Mouse (Mus musculus): ENCODE data around the gene Cntn3. TPM values are rescaled to one million over a fixed set of nuclear protein-coding genes. Genes with fewer than 3 reads are reported as not detected.
"Not testable (repeated sequence)": the region's sequence is repeated elsewhere in the genome, so short reads cannot be mapped to it uniquely, and the experiment has no call there.

Cntn3 gene
- under 1 TPM in 1 of 2 experiments, not detected in 1; 0.05 TPM for total RNA-seq (2021)
- long read RNA-seq, experiment 1, result 0 reads
- long read RNA-seq, experiment 2, result 0 reads

DNA sequence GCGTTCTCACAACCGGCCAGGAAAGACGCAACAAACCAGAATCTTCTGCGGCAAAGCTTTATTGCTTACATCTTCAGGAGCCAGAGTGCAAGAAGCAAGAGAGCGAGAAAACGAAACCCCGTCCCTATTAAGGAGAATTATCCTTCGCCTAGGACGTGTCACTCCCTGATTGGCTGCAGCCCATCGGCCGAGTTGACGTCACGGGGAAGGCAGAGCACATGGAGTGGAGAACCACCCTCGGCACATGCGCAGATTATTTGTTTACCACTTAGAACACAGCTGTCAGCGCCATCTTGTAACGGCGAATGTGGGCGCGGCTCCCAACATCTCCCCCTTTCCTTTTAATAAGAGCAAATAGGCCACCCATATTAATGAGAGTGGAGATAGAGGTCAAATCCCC lies at the start of gene Cntn3:
Cntn3 (minus strand) TSS at position 101 of the 400 bp plus-strand sequence.
- DNase-seq; intact Hi-C loops (cut with DNase I): not testable (repeated sequence)

DNA sequence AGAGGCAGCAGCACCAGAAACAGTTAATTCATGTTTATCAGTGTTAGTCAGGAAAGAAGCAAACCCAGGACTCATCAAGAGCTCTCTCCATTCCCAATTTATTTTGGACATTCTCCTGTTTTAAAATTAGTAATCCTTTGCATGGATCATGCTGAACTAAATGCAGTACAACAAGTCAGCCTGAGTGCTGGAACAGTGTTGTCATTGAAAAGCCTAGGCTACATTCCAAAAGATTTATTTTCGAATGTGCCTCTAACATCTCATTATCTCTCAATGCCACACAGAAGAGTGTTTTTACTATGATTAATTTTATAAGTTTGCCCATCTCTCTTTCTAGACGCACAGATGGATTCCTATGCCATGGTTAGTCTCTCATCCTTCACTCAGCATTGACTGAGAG lies 27.9 kb upstream of the Cntn3 start:
- DNase-seq, result no peak
- intact Hi-C loops (cut with DNase I), result no loop called here

DNA sequence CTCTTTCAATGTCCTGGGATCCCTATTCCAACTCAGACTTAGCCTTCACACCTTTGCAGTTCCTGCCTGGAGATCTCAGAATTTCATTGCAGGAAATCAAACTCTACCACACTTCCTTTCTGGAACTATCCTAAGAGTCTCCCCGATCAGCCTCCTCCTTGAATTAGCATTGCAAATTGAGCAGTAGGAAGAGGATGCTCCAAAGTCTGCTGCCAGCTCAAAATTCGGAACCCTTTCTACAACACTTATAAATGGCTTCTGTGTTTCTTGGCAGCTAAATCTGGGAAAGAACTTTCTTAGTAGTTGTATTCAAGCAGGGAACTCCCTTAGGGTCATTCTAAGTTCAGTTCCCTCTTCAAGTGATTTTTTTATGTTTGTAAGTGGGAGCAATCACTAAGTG lies 24.9 kb upstream of the Cntn3 start:
- intact Hi-C loops (cut with DNase I), result no loop called here
- no peak for DNase-seq

DNA sequence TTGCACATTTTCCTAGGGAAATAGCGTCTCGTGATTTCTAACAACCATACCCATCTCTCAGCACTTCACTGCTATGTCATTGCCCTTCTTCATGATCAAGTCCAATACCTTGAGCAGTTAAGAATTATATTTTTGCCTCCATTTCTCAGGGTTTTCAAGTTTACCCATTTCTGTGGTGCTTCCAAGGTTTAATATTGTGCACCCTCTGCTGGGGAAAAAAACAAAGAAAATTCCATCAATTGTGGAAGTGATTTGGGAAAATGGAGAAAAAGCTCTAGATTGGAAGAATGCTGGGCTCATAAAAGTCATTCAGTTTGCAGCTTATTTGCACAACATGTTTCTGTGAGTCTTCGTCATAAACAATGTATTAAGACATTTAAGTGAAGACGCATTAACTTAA lies 17.2 kb upstream of the Cntn3 start:
- intact Hi-C loops (cut with DNase I), result no loop called here
- DNase-seq, result no peak

GRCm38 (mm10) chr6:102589311-102589710 lies 16.4 kb upstream of the Cntn3 start:
- intact Hi-C loops (cut with DNase I), result no loop called here
- DNase-seq, result no peak

GRCm38 (mm10) chr6:102586056-102586455 lies 13.2 kb upstream of the Cntn3 start:
- no peak for DNase-seq
- intact Hi-C loops (cut with DNase I), result no loop called here

DNA sequence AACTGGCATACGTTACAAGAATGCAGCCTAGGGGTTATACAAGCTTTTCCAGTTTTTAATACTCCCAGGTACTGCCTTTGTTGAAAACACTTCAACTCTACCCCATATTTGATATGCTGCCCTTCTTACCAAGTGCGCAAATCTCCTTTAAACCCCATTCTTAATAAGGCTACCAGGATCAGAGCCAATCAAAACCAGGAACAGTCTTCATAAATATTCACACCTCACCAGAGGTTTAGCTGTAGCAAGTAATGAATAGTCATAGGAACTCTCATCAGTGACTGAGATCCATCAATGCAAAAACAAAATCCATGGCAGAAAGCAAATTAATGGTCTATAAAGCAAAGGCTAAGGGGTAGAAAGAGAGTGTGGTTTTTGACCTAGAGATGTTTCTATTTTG lies 10.7 kb upstream of the Cntn3 start:
- intact Hi-C loops (cut with DNase I), result no loop called here
- DNase-seq, result no peak

- DNase-seq, result no peak
- intact Hi-C loops (cut with DNase I), result no loop called here
Measured at GRCm38 (mm10) chr6:102567496-102567895, 5.4 kb downstream of the Cntn3 start.

DNA sequence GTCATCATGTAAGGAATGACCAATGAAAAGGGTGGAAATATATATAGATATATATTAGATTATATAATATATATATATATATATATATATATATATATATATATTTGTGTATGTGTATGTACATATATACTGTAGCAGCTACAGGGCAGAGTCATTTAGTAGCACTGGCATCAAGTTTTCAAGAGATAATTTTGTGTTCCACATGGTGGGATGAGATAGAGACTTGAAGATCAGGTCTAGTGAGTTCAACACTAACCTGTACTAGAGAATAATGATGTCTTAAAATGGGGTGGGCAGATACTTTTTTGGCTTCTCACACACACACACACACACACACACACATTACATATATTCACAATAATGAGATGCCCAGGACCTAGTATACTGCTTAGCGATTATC lies 7.7 kb downstream of the Cntn3 start:
- no peak for DNase-seq
- intact Hi-C loops (cut with DNase I), result no loop called here

DNA sequence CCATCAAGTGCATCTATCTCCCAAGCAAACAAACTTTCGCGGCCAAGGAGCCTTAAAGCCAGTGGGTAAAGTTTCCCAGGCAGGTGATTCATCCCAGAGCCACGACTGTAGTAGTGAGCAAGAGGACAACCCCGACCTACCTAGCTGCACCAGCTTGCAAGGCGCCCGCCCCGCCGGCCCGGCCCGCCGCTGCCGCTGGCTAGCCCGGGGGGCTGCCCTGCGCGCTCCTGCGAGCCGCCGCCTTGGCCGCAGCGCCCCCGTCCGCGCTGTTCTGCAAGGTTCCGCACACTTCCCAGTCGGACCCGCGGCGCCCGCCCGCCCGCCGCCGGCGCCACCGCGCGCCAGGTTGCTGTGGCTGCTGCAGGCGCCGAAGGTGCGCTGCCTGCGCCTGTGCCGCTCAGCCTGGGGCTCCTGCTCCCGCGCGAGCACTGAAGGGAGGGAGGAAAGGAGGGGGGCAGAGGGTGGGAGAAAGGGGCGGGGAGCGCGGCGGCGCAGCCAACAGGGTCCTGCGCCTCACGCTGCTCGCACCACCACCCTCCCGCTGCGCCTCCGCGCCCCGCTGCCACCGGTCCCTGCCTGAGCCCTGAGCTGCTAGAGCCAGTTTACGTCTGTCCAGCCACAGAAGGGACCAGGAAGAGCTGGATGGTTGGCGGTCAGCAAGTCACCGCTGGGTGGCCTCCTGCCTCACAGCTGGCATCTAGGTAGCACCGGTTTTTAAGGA lies 8.7 kb downstream of the Cntn3 start:
- intact Hi-C loops (cut with DNase I), result loop anchor here (5.0 kb wide), 1 partner anchor 392 kb away; no protein-coding TSS in a partner anchor
- DNase-seq, result peak; percentile 16 to 18

- no peak for DNase-seq
- intact Hi-C loops (cut with DNase I), result loop anchor here (5.0 kb wide), 1 partner anchor 391 kb away; no protein-coding TSS in a partner anchor
Measured at GRCm38 (mm10) chr6:102563431-102563830, 9.5 kb downstream of the Cntn3 start.

DNA sequence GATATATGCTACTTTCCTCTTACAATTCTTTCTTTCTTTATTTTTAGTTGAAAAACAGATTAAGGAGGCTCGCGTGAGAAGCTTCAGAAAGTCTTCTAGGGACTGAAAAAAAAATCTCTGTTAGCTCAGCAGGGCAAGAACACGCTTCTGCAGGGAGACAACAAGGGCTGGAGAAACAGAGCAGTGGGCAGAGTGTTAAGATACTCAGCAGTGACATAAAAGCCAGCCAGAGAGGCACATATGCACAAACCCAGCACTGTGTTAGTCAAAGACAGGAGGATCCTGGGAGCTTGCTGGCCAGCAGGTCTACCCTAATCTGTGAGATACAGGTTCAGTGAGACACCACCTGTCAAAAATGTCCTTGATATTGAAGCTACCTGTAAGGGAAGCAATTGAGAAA lies 15.4 kb downstream of the Cntn3 start:
- intact Hi-C loops (cut with DNase I), result no loop called here
- no peak for DNase-seq

GRCm38 (mm10) chr6:102556497-102556896 lies 16.4 kb downstream of the Cntn3 start:
- intact Hi-C loops (cut with DNase I), result no loop called here
- DNase-seq, result no peak

DNA sequence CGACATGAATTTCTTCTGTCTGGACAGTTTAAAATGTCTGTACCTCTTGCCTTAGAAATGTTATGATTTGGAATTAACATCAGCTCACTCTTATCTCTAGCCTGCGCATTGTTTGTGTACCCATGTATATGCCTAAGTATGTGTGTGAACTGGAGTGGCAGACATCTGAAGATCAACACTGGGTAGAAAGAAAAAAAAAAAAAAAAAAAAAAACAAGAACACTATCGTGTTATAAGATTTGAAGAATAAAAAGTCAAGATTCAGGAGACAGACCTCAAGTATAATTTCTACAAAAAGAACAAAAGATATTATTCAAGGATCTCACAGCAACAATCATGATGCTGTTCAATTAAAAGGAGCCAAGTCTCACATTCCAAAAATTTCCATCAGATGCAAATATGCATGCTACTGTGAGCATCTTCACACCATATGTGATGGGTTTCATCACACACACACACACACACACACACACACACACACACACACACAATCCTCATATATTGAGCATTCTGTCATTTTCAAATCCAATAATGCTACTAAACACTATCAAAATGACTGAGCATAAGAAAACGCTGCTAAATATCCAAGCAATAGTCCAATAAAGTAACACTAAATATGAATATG lies 17.0 kb downstream of the Cntn3 start:
- intact Hi-C loops (cut with DNase I), result no loop called here
- DNase-seq, result no peak

- intact Hi-C loops (cut with DNase I), result no loop called here
- no peak for DNase-seq
Measured at GRCm38 (mm10) chr6:102555067-102555657, 17.7 kb downstream of the Cntn3 start.

DNA sequence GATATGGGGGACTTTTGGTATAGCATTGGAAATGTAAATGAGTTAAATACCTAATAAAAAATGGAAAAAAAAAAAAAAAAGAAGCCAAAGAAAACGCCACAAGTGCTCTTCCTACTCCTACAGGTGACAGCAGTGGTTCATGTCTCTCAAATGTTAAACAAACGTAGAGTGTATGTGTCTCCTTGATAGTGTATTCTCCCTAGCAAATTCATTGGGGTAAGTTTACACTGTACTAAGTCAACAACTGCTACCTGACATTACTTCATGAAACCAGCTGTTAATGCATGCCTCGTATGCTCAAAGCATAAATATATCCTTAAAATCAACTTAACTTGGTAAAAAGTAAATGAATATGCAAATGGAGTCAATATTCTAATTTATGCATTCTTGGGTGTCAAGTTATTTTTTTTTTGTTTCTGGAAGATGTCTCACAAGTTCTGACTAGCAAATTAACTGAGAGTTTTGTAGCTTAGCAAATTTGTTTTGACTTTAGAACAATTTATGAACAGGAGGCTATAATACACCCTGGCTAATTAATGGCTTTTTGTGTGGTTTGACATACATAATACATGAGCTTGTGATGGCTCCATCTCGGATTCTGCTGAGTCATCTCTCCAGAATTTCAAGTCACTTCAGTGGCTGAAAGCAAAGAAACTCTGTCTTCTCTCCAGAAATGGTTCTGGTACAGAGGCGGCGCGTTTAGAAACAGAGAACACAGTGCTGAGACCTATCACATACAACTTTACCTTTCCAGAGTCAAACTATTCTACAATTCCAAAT lies 31.1 kb downstream of the Cntn3 start:
- no peak for DNase-seq

DNA sequence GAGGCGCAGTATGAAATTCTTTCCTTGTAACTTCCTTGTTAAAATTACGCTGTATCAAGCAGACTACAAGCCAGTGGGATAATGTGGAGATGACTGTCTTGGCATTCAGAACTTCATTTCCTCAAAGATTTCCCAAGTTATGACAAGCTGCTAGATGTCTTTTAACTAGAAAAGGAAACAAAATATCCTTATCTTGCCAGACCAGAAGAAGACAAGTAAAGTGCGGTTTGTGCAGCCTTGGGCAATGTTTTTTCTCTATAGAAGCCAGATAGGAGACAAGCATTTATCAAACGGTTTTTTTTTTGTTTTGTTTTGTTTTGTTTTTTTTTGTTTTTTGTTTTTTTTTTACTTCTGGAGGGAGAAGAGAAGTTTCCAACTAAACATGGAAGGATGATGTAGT lies 37.3 kb downstream of the Cntn3 start:
- intact Hi-C loops (cut with DNase I), result no loop called here
- DNase-seq, result no peak

More for the DNA sequence above, 31.1 kb downstream of the Cntn3 start:
- intact Hi-C loops (cut with DNase I), result no loop called here

GRCm38 (mm10) chr6:102523037-102523436 lies 49.9 kb downstream of the Cntn3 start:
- no peak for DNase-seq
- intact Hi-C loops (cut with DNase I), result no loop called here

DNA sequence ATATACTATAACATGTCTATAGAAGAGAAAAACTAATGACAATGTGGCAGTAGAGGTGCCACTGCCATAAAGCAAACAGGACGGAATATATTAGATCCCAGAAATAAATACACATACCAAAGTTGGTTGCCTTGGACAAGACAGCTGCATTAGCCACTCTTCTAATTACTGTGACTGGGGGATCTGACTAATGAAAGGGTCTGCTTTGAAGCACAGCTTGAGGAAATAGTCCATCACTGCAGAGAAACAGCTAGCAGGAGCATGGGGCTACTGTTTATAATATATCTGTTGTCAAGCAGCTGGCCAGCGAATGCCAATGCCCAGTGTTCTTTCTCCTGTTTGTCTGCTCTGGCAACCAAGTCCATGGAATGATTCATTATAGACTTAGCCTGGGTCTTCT lies 51.9 kb downstream of the Cntn3 start:
- DNase-seq, result no peak
- intact Hi-C loops (cut with DNase I), result no loop called here

GRCm38 (mm10) chr6:102515231-102515630 lies 57.7 kb downstream of the Cntn3 start:
- intact Hi-C loops (cut with DNase I), result no loop called here
- no peak for DNase-seq

- intact Hi-C loops (cut with DNase I), result no loop called here
- DNase-seq, result no peak
Measured at GRCm38 (mm10) chr6:102512085-102512484, 60.8 kb downstream of the Cntn3 start.
